Mouse (Mus musculus): ENCODE results near the gene Gmds.

Gmds gene

DNA sequence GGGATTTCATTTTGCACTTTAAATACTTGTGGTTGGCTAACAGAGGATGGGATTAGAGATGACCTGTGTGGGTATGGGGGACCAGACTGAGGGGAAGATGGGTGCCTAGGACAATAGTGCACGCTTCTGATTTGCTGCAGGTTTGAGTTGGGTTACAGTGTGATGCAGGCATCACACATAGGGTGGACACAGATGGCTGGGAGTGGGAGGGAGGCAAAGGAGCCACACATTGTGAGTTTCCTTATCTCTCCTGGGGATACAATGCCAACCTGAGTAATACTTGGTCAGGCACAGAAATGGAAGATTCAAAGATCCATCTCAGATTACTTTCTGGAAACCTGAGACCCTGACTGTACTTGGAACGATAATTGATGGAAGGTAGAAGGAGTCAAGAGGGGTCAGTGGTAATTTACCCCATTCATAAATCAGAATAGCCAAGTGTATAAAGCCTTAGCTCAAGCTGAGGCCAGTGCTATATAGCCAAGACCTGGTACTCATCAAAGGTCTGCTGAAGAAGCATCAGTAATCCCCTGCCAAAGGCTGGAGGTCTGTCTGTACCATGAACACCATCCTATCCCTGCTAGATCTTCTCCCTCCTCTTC lies 445.5 kb downstream of the Gmds start:
- in situ Hi-C loops (cut with MboI, MseI), result no loop called here

DNA sequence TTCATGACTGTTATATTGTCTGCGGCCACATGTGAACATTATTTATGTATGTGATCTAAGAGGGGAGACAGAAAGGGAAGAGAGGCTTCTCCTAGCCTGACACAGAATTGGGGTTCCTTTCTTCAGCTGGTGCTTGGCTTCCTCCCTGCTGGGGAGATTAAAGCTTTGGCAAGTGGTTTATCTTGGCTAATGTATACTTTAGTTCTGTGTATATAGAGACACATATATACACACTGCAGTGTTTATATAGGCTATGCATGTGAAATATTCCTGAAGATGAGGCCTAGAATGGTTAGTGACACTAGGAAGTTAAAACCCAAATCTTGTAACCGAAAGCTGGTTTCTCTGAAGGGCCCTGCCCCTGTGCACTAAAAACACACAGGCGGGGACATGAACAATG lies 450.0 kb downstream of the Gmds start:
- in situ Hi-C loops (cut with MboI, MseI), result no loop called here

DNA sequence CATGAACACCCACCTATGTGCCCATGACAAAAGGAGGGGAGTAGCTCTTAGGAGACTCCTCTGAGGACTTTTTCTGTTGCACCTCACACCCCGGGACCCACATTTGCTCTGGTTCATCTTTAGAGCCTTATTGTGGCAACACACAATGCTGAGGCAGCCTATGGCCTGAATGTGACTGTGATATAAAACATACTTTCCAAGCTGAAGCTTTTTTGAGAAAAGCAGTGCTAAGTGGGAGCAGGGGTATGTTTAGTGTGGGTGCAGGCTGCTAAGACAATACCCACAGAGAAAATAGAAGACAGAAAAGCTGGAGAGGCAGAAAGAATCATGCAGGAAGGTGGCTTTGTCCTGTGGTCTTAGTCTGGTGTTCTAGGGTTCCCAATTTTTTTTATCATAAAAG lies 452.8 kb downstream of the Gmds start:
- in situ Hi-C loops (cut with MboI, MseI), result no loop called here

DNA sequence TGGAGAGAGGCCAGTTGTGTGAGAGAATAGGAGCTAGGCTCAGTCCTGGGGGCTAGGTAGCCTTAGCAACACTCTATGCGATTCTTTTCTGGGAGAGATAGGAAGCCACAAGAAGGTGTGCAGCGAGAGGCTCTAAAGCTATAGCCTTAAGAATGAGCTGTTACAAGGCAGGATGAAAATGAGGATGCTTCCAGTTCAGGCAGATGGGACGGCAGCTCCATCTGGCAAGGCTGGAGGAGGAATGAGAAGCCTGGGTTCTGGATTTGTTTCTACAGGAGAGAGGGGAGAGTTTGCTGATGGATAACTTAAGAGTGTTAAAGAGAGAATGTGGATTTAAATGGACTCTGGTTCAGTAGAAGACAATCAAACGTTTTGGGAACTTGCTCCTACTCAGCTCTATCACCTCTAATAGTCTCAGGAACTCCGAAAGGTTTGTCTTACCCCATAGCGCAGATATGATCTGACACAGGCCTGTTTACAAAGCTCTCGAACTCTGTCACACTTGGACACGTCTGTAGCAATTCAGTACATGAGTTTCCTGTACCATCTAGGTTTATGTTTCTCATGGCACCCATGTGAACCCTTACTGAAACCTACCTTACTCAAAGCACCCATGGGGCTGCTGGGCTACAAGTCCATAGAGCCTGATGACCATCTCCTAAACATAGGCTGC lies 459.6 kb downstream of the Gmds start:
- in situ Hi-C loops (cut with MboI, MseI), result no loop called here

DNA sequence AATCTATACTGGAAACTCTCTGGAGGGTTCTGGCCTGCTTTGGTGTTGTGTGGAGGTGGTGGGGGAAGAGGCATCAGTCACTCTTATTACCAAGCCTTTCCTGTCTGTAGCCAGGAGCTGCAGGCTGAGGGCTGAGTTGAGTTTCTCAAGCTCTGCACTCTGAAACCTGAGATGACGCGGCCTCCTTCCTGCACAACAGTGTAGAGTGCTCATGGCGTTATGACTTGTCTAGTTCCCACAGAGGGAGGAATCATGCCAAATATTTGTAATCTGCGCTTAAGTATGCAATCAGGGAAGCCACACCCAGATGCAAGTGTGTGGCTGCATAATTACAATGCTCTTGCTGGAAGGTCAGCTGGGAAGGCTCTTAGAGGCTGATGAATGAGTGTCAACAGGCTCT lies 461.5 kb downstream of the Gmds start:
- in situ Hi-C loops (cut with MboI, MseI), result no loop called here

DNA sequence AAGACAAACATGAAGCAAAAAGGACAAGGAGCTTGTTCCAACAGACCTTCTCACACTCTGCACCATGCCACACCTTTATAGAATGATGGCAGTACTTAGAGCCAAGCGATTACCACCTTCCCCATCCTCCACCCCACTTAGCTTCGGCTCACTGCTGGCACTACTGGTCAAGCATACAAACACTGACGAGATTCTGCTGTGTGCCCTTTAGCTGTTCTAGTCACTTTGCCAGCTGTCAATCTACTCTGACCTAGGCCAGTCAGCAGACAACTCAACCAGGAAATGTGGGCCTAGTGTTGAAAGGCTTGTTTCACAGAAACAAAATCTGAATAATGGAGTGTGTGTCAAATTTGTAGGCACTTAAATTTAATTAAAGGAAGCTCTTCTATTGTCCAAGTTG lies 464.1 kb downstream of the Gmds start:
- in situ Hi-C loops (cut with MboI, MseI), result no loop called here

DNA sequence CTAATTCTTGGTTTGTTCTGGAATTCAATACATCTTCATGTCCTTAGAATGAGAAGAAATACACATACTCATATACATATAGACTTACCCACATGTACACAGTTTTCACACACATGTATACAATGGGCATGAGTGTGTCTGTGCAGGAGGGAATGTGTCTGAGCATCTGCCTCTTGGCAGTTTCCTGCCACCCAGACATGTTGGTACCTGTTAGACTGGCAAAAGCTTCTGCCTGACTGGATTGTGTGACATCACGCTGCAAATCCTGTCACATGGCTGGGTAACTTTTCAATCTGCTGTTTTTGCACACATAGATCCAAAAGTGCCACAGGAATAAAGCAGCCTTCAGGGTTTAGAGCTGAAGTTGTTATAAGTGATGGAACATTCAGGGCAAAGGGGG lies 465.3 kb downstream of the Gmds start:
- in situ Hi-C loops (cut with MboI, MseI), result no loop called here

DNA sequence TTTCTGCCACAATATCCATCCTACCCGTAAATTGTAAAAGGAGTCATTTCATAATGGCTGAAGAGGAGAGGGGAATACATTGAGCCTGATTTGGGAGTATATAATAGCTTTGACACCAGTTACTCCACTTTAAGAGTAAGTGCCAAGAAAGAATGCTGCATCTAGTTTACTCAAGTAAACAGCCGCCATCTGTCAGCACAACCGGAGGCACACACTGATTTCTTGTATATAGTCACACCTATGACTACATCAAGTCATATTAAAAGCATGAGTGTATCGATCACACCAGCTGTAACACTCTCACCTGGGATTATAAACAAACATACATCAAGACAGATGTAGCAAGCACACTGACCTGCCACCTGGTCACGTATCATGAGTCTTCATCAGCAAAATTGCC lies 473.8 kb downstream of the Gmds start:
- in situ Hi-C loops (cut with MboI, MseI), result no loop called here

DNA sequence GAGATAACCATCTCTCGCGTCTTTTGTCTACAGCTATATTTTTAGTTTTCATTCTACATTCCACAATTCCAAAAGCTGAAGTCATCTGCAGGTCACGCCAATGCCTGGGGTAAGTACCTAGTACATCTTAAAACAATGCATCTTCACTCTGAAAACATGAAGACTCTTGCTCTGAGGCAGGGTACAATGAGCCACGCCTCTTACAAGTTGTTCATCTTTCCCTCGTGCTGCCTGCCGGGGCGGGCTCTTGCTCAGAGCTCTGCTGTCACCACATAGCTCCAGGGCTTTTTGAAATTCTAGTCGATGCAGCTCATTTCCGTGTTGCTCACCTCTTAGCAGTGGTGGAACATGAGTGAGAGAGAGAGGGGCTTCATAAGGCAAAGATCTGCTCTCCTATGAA lies 475.1 kb downstream of the Gmds start:
- in situ Hi-C loops (cut with MboI, MseI), result no loop called here

DNA sequence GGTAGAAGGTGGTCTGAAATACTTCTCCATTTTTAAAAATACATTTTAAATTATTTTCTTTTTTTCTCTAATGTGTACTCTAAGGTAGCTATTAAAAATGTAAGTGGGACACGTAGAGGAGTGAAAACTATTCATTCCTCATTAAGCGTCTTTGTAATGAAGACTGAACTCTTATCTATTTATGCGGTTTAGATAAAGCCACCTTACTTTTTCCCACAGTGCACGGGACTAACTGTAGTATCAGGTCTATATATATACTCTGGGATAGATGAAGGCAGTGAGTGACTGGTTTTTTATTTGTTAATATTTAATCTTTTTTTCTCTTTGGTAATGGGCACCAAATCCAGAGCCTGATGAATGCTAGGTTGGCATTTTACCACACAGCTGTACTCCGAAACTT lies 478.3 kb downstream of the Gmds start:
- in situ Hi-C loops (cut with MboI, MseI), result no loop called here

DNA sequence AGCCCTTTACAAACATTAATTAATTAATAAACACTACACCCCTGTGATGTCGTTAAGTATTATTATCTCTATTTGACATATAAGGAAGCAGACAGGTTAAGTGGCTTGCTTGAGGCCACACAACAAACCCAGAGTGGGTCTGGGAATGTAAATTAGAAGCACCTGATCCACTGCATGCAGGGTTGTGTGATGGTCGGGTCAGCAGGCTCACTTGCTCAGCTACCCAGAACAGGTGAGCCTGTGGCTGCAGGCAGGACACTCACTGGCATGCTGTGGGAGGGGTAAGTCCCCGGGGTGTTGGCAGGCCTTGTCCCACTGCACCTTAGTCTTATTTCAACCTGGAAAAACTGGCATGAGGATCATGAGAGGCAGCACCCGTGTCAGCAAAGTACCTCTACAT lies 484.5 kb downstream of the Gmds start:
- in situ Hi-C loops (cut with MboI, MseI), result no loop called here

DNA sequence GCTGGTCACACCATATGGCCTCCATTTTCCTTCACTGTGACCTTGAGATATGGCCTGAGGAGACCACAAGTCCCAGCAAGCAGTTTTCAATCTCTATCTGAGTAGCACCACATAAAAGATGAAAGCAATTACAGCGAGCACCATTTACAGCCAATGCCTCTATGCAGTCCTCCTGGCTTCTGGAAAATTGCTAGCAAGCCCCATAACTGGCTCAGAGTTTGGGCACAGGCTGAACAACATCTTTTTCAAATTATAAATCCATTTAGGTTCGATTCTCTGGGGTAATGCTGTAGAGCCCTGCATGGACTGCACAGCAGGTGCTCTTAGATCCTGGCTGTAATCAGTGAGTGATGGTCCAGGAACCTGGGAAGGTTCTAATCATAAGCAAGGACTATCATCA lies 485.0 kb downstream of the Gmds start:
- in situ Hi-C loops (cut with MboI, MseI), result no loop called here

DNA sequence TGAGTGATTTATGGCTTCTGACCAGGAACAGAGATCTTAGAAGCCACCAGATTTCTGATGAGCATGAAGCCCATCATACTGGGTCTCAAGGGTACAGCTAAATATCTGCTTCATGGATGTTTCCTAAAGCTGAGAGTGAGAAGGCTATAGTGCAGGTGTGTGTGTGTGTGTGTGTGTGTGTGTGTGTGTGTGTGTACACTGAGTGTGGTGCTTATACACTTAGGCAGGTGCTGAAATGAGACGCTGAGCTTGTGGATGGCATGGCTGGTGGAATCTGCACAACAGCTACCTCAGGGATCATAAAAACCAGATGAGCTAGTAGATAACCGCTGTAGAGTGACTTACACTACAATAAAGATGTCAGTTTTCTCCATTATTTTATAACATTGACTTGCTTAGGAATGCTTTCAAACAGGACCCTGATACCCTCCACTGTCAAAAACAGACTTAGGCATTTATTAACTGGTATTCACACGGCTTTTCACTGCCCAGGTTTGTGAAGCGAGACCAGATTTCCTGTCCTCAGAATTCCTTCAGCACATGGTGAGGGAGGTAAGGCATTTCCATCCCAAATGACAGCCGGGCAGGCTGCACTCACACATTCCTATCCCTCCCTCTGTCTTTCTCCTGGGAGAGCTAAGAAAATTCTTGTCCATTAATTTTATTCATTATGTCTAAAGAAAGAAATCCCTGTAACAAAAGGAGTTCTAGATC lies 489.1 kb downstream of the Gmds start:
- in situ Hi-C loops (cut with MboI, MseI), result no loop called here

DNA sequence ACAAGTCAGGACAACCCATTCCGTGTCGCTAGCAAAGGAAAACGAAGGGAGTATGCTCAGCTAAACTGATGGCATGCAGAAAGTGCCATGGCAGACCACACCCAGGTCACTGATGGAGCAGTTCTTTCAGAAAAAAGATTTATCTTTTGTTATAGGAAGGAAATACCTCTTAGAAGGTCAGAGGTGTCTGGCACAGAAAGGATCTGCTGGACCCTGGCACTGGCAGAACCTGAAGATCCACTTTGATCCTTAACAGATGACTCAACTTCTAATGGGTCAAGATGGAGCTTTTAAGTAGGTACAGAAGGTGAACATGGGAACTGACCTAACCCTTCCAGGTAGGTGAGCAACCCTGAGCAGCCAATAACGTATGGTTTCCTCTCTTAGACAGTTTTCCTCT lies 502.7 kb downstream of the Gmds start:
- in situ Hi-C loops (cut with MboI, MseI), result no loop called here

DNA sequence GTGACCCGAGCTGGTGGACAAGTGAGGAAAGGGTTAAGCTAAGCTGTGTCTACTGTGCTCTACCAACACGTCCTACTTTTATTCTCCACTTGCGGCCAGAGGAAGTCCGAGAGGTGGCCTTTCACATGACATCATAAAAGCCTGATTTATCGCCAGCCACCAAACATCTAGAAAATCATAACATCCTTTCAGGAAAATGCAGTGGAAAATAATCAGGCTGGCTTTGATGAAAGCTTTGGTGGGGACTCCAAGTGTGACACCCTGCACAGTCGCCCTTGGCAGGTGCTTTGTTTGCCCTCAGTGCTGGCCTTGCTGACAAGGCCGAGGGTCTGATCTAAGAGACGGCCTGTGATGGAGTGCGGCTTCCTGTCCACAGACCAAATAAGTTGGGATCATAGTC lies 508.2 kb downstream of the Gmds start:
- in situ Hi-C loops (cut with MboI, MseI), result no loop called here

DNA sequence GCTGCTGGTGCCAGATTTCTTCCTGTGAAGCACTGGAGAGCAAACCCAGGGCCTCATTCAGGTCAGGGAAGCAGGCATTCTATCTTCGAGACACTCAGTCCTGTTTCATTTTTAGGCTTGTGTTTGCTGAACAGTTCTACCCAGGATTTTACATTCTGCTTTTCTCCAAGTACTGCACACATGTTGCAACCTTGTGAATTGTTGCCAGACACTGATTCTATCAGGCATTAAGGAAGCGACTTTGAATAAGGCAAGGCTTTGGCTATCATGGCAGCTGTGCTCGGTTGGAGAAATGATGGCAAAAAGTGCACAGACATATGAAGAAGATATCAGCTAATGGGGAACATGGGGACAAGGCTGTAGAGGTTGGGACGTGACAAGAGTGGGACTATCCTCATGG lies 510.1 kb downstream of the Gmds start:
- in situ Hi-C loops (cut with MboI, MseI), result no loop called here

DNA sequence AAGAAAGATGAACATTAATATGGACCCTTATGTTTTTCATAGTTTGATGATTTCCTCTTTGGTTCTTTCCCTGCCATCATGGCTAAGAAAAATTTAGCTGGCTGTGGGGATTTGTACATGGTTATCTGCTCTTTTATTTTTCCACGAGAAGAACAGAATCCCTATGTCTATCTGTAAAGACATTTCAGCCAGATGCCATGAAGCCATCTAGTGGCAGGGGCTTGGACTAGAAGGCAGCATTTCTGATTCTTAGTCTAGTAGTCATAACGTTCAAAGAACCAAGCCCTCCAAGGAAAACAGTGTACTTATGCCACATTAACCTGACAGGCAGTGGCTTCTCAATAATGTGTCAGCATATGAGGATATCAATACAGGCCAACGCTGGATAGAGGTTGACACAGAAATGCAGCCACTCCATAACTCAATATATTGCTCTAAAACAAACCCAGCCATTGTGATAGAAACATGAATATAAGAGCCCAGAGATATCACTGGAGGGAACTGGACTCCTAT lies 510.7 kb downstream of the Gmds start:
- in situ Hi-C loops (cut with MboI, MseI), result no loop called here

DNA sequence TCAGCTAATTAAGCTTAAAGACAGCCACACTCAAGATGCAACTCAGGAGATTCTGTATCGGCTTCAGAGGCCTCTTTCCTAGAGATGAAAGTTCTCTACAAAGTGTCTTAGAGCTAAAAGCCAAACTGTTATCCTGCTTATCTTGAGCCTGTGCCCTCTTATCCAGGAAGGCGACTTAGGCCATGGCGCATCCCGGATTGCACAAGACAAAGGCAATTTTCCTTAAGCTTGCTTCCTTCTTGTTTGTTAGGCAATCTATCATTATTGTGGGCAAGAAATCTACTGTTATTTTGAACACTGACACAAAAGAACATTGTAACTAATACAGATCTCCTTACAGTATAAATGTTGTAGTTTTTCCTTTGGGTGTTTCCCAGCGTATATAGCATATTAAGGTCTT lies 511.4 kb downstream of the Gmds start:
- in situ Hi-C loops (cut with MboI, MseI), result no loop called here

DNA sequence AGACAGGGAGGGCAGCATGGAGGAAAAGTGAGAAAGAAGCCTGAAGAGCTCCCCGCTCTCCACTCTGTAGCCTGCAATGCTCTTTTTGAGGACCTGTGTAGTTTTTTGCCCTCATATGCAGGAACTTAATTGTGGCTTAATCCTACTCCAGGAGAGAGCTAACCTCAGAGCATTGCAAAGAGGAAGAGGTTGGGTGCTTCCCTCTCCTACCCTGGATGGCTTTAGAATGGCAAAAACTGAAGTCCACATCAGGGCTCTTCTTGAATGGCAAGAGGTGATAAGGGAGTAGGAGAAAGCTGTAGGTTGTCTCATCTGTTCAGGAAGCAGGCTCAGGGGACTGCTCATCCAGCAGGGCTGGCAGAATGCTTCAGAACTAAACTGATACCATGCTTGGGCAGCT lies 513.4 kb downstream of the Gmds start:
- in situ Hi-C loops (cut with MboI, MseI), result no loop called here

DNA sequence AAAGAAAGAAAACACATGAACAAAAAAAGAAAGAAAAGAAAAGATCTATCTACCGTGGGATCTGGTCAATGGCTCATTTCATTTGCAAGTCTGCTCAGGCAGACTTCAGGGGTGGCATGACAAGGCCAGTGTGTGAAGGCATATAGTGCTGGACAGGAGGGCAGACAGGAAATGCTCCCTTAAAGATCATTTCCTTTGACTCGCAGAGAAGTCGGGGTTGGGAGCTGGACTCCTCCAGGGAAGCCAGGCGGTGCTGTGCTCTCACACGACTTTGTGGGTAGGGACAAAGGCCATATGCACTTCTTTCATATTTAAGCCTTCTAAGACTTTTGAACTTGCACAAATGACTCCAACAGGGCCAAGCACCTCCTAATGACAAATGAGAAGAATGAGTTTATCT lies 515.2 kb downstream of the Gmds start:
- in situ Hi-C loops (cut with MboI, MseI), result no loop called here

DNA sequence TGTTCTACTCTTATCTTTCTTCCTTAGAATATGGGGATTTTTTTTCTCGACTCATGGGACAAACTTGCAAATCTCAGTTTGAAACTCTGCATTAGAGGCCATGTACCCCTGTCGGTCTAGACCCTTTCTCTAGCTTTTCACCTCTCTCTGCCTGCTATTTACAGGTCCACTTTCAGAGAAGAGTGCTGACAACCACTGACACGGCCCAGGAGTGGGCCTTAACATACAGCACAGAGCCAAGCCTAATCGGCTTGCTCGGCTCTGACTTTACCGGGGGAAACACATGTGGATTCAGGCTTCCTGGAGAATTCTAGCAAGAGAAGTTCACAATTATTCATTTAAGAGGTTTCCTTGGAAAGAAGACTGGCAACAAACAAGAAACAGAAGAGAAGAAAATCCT lies 517.5 kb downstream of the Gmds start:
- in situ Hi-C loops (cut with MboI, MseI), result no loop called here

DNA sequence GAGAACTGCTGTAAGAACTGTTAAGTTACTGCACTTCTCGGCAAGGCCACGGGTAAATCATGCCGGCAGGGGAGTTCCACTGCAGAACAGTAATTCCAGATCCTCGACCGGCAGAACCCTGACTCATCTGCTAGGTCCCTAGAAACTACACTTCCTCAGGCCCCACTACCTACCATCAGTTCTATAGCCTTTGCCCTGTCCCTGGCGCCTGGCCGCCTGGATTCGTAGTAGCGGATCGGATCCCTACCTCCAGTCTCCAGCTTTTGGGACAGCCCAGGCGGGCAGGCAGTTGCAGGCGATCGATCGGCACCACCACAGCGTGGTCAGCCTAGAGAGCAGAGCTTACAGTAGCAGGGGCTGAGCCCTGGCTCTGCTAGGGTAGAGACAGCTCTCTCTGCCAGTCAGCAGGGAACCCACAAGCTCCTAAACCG lies 517.9 kb downstream of the Gmds start:
- in situ Hi-C loops (cut with MboI, MseI), result no loop called here
